Mouse (Mus musculus): Measurements from ENCODE around the gene Rnf217. TPM values are rescaled to one million over a fixed set of nuclear protein-coding genes. Genes with fewer than 3 reads are reported as not detected.

Gene Rnf217
- total RNA-seq, 2 experiments from 2014 or later, result 3.5 to 3.8 TPM

GRCm38 (mm10) chr10:31553302-31553701 is 55.7 kb downstream of the Rnf217 start:
- peak; percentile 5 to 19 for DNase-seq

- no peak for DNase-seq
Observed at GRCm38 (mm10) chr10:31551850-31552249, 57.1 kb downstream of the Rnf217 start.

GRCm38 (mm10) chr10:31551362-31551761 is 57.6 kb downstream of the Rnf217 start:
- DNase-seq, result no peak

- DNase-seq, result no peak
Observed at GRCm38 (mm10) chr10:31547156-31547555, 61.8 kb downstream of the Rnf217 start.

GRCm38 (mm10) chr10:31544149-31544942 is 64.6 kb downstream of the Rnf217 start:
- peak in 1 of 2 experiments; percentile 4 for DNase-seq

GRCm38 (mm10) chr10:31540518-31540917 is 68.5 kb downstream of the Rnf217 start:
- DNase-seq, result no peak

- DNase-seq, result no peak
Observed at GRCm38 (mm10) chr10:31539351-31539750, 69.6 kb downstream of the Rnf217 start.

- no peak for DNase-seq
Observed at GRCm38 (mm10) chr10:31538721-31539120, 70.3 kb downstream of the Rnf217 start.

GRCm38 (mm10) chr10:31538243-31538642 is 70.7 kb downstream of the Rnf217 start:
- no peak for DNase-seq

GRCm38 (mm10) chr10:31537213-31537612 is 71.8 kb downstream of the Rnf217 start:
- no peak for DNase-seq

GRCm38 (mm10) chr10:31535046-31535445 is 73.9 kb downstream of the Rnf217 start:
- no peak for DNase-seq

- DNase-seq, result no peak
Observed at GRCm38 (mm10) chr10:31533270-31533826, 75.6 kb downstream of the Rnf217 start.

- DNase-seq, result no peak
Observed at GRCm38 (mm10) chr10:31532782-31533181, 76.2 kb downstream of the Rnf217 start.

- DNase-seq, result no peak
Observed at GRCm38 (mm10) chr10:31528297-31528984, 80.5 kb downstream of the Rnf217 start.

GRCm38 (mm10) chr10:31525705-31526104 is 83.3 kb downstream of the Rnf217 start:
- DNase-seq, result no peak

- peak; percentile 13 to 22 for DNase-seq
Observed at GRCm38 (mm10) chr10:31519420-31519819, 89.6 kb downstream of the Rnf217 start.

- no peak for DNase-seq
Observed at GRCm38 (mm10) chr10:31518210-31518609, 90.8 kb downstream of the Rnf217 start.

GRCm38 (mm10) chr10:31517192-31517591 is 91.8 kb downstream of the Rnf217 start:
- no peak for DNase-seq

- DNase-seq, result no peak
Observed at GRCm38 (mm10) chr10:31515897-31516296, 93.1 kb downstream of the Rnf217 start.

GRCm38 (mm10) chr10:31504134-31504551 is 104.8 kb downstream of the Rnf217 start:
- peak; percentile 13 to 30 for DNase-seq

- DNase-seq, result no peak
Observed at GRCm38 (mm10) chr10:31503542-31504133, 105.3 kb downstream of the Rnf217 start.

- DNase-seq, result no peak
Observed at GRCm38 (mm10) chr10:31501644-31502043, 107.3 kb downstream of the Rnf217 start.

GRCm38 (mm10) chr10:31496931-31497330 is 112.1 kb downstream of the Rnf217 start:
- DNase-seq, result no peak

Measured in heart, adult 18-20 months (tissue).